Mouse (Mus musculus) spleen, embryonic (tissue): Measurements from ENCODE around the gene Hacl1.

Experiments used
- CTCF ChIA-PET: fragments of 350-600 bp; sonication (Branson Sonifier 250); formaldehyde crosslinking; loops from one replicate; lab custom pipeline; 2022; lab: Charles Lee

Gene Hacl1

DNA sequence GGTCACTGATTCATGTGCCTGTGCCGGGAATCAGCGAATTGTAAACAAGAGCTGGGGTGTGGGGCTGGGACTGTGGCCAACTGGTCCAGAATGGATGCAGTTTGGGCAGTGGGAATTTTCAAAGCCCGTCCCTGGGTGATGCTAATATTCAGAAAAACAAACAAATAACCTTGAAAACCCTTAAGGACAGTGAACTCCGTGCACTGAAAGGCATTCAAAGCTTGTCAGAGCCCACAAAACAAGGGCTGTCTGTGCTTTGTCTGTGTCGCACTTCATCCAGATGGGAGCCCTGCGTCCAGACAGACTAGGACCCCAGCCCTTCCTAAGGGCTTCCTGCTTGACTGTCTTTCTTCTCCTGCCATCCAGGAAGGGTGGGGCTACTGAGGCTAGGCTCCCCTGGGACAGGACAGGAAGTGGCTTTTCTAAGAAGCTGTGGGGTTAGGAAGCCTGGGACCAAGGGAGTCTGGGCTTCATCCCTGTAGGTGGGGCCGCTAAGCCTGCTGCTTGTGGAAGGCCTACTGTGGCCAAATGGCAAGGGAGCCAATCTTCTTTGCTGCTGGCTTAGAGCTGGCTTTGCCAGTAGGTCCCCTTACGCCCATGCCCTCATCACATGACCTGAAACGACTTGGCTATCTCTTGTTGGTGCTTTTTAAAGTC is 21.6 kb upstream of the Hacl1 start:
- CTCF ChIA-PET: interaction anchor here (0.9 to 1.2 kb wide), 2 partner anchors 28 to 118 kb away, joined by 3 to 8 read pairs; no protein-coding TSS in a partner anchor

DNA sequence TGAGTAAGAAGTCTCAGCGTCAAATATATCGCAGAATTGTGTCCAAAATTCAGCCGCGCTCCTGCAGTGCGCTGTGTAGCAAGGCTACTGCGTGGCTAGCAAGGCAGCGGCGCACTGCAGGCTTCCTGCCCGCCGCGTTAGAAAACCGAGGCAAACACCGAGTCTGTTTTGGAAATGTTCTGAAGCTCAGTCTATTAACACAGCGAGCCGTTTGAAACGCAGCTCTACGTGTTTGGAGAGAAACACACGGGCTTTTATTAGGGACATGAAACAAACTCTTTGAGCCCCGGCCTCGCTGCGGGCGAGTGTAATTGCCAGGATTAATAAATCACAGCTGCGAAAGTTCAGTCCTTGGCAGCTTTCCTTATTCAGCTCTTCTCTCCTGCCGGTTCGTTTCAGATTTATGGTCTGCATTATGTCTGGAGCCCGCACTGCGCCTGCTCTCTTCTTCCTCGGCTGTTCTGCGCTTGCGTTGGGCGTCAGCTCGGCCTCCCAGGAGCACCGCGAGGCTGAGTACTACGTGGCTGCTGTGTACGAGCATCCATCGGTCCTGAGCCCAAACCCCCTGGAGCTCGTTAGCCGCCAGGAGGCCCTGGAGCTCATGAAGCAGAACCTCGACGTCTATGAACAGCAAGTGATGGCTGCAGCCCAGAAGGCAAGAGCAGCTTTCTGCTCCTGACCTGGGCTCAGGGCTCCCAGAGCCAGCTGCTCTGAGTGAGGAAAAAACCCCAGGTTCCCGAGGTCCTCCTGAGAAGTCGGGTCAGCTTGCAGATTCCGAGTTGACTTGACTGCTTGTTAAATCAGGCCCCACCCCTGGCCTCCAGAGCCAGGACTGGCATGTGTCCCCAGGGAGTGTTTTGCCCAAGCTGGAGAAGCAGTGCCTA is 20.8 kb upstream of the Hacl1 start:
- CTCF ChIA-PET: interaction anchor here (0.9 to 1.2 kb wide), 2 partner anchors 29 to 119 kb away, joined by 3 to 8 read pairs; no protein-coding TSS in a partner anchor

- CTCF ChIA-PET: interaction anchor here (0.5 to 1.7 kb wide), 6 partner anchors 11 to 124 kb away, joined by 3 to 6 read pairs (median 4); no protein-coding TSS in a partner anchor
These were observed 19.4 kb upstream of the Hacl1 start for GRCm38 (mm10) chr14:31660312-31661093.

DNA sequence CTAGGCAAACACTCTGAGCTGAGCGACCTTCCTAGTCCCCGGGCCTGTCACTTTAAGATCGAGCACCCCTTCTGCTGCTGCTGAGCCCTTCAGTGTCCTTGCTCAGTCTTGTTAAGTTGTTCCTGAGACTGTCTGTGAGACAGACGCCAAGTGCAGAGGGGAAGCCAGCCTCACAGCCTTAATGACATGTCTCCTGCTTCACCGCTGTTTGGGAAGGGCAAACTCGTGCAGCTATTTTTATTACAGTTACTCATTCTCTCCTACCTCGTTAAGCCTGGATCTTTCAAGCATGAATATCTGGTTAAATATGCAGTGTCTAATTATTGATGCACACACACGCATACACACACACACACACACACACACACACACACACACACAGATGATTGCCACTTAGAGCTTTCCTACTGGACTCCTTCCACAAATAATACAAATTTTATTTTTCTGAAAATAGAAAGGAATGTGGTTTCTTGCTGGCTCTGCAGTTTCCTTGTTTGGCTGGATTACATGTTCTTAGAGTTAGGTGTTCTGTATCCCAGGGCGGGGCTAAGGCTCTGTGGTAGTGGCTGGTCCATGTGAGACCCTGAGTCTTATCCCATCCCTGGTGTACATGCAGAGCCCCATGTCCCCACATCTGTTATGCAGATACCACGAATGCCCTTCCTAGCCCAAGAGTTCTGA is 18.6 kb upstream of the Hacl1 start:
- CTCF ChIA-PET: interaction anchor here (0.6 to 1.7 kb wide), 8 partner anchors 12 to 135 kb away, joined by 3 to 4 read pairs (median 4); no protein-coding TSS in a partner anchor

- CTCF ChIA-PET: interaction anchor here (0.6 to 1.3 kb wide), 4 partner anchors 15 to 130 kb away, joined by 3 to 9 read pairs (median 7); no protein-coding TSS in a partner anchor
These were observed 17.1 kb upstream of the Hacl1 start for GRCm38 (mm10) chr14:31658126-31658680.

DNA sequence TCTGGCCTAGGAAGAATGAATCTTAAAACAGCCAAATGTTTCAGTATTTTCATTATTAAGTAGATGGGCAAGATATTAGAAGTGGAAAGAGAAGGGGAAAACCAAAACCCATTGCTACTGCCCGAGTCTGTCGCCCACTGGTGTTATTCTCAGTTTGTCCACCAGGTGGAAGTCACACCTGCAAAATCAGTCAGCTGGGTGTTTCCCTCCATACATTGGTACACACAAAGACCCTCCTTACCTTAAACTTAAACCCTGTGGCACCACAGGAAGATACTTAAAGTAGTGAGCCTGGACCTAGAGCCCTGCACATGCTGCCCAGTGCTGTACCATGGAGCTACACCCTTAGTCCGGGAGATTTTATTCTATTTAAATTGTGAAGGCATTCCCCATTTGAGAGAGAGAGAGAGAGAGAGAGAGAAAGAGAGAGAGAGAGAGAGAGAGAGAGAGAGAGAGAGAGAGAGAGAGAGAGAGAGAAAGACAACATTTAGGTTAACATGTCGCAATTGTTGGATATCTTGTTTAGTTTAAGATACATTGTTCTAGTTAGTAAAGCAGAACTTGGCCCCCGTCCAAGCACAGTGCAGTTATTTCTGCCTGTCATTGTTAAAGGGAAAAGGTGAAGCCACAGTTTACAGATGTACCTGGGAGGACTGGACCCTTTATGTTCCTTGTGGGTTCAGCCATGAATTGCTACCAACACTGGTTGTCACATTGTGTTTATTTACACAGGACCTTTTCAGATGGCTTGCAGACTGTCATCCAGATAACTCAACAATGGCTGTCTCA is 16.0 kb upstream of the Hacl1 start:
- CTCF ChIA-PET: interaction anchor here (0.6 to 1.9 kb wide), 4 partner anchors 36 to 138 kb away, joined by 4 to 7 read pairs (median 5); no protein-coding TSS in a partner anchor

DNA sequence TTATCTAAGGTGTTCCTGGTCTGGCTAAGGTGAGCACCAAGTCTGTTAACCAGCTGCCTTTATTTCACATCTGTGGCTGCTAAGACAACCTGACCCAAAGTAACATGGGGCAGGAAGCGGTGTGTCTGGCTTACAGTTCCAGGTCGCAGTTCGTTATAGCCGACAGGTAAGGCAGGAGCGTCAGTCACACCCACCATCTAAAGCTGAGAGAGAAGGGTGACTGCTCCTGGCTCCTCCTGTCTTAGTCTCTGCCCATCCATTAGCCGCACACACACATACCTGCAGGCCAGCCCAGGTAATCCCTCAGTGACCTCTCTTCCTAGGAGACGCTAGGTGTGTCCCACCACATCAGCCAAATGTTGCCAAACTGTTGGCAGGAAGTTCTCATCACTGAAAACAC is 15.3 kb upstream of the Hacl1 start:
- CTCF ChIA-PET: interaction anchor here (0.6 to 1.9 kb wide), 5 partner anchors 17 to 402 kb away, joined by 3 to 7 read pairs (median 4); no protein-coding TSS in a partner anchor

- CTCF ChIA-PET: interaction anchor here (1.0 to 1.9 kb wide), 2 partner anchors 135 to 139 kb away, joined by 3 to 7 read pairs; no protein-coding TSS in a partner anchor
These were observed 14.3 kb upstream of the Hacl1 start for GRCm38 (mm10) chr14:31655406-31655805.

DNA sequence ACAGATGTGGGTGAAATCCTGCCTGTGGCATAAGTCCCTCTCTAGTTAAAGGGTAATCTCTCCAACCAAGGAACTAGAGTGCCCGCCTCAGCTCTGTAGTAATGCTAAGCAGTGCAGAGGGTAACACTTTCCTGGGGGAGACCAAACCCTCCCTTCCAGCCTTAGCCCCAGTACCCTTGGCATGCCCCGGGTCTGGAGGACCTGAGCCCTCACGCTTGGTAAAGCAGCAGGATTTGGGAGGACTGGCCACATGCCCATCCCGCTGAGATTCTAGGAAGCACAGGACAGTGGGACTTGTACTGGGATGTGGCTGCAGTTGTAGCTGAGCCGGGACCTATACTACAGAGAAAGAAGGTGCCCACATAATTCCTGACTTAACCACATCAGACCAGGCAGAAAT is 13.7 kb upstream of the Hacl1 start:
- CTCF ChIA-PET: interaction anchor here (1.0 kb wide), 1 partner anchor 140 kb away, joined by 3 read pairs; no protein-coding TSS in a partner anchor

DNA sequence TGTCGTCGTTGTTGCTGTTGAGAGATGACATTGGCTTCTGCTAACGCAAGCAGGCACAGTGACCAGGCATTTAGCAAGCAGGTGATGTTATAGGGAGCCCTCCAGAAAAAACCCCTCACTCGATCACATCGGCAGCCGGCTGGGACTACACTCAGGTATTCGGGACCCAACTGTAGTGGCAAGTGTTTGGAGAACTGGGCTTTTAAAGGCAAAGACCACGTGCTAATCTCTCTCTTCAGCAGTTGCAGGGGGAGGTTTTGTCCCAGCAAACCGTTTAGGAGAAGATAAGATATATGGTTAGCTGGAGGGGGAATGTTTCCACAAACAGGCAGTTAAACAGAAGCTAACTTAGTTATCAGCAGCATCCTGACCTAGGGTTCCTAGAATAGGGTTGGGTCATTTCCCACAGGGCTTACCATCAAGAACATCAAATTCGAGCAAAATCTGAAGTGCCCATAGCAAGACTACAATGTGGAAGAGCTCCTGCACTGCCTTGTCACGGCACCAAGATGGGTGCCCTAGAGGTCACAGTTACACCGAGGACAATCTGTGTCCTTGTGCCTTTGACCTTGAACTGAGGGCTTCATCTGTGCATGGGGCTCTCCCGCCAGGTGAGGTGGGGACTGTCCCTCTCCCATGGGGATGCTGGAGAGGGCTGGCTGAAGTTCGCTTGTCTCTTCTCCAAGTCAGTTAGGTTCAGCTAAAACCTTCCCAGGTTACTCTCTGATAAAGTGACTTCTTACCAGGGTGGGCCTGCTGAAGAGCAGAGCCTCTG is 12.2 kb upstream of the Hacl1 start:
- CTCF ChIA-PET: interaction anchor here (0.6 kb wide), 1 partner anchor 109 kb away, joined by 3 read pairs; no protein-coding TSS in a partner anchor

DNA sequence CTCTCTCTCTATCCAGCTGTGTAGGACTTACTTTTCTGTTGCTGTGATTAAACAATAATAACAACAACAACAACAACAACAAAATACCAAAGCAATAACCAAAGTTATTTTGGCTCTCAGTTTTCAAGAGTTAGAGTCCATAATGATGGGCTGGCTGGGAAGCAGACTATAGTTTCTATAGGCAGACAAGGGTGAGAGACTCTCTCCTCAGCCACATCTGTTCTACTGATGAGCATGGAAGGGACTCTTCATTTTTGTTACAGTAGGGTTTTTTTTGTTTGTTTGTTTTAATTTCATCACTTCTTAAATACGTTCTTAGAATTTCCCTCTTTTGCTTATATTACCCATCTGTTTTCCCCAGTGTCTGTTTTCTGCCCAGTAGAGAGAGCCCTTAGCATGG is 11.5 kb upstream of the Hacl1 start:
- CTCF ChIA-PET: no interaction called here

DNA sequence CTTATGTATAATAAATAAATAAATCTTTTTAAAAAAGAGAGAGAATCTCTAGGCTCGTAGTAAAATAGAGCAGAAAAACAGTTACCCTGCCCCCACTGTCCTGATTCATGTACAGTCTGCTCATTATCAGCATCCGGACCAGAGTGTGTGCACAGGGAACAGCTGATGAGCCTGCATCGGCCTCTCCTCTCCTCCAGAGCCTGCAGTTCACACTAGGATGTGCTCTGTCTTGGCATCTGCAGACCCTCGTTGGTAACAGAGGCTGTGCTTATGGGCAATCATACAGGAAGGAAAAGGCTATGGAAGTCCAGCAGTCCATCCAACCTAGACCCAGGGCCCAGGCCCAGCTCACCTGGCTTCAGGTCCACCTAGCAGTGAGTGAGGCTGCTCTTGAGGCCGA is 11.0 kb upstream of the Hacl1 start:
- CTCF ChIA-PET: no interaction called here

DNA sequence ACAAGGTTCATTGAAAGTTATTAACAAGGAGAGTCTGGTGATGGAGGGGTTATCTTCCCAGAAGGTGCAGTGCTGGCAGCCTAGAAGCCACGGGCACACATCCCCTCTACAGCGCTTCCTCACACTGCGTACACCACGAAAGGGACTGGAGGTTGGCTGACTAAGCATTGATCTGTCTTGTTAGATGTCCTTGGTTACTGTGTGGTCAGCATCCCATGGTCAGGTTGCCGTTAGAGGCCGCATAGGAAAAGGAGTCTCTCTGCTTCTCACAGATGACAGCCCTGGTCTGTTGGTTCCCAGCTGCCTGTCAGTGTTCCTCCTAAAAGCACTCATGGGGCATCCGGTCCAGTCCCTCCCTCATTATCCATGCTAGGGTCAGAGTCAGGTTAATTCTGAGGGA is 10.1 kb upstream of the Hacl1 start:
- CTCF ChIA-PET: interaction anchor here (1.1 kb wide), 1 partner anchor 161 kb away, joined by 3 read pairs; no protein-coding TSS in a partner anchor

GRCm38 (mm10) chr14:31650347-31650746 is 9.3 kb upstream of the Hacl1 start:
- CTCF ChIA-PET: interaction anchor here (1.1 kb wide), 1 partner anchor 160 kb away, joined by 3 read pairs; no protein-coding TSS in a partner anchor

GRCm38 (mm10) chr14:31647991-31648390 is 6.9 kb upstream of the Hacl1 start:
- CTCF ChIA-PET: interaction anchor here (0.6 kb wide), 1 partner anchor 80 kb away, joined by 4 read pairs; no protein-coding TSS in a partner anchor

DNA sequence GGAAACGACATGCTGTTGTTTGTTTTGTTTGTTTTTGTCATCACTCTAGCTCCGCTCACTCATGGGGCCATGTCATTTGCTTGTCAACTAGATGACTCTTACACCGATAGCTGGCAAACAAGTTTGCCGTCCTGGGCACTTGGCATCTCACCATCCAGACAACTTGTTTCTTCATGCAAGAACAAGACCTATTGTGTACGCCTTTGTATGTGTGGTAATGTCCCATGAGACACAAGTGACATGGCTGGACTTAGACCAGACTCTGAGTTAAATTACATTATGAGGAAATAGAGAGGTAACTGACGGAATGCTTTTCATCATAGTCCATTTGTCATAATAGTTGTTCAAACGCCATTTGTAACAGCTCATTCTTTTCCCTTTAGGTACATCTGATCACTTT is 4.8 kb upstream of the Hacl1 start:
- CTCF ChIA-PET: no interaction called here

DNA sequence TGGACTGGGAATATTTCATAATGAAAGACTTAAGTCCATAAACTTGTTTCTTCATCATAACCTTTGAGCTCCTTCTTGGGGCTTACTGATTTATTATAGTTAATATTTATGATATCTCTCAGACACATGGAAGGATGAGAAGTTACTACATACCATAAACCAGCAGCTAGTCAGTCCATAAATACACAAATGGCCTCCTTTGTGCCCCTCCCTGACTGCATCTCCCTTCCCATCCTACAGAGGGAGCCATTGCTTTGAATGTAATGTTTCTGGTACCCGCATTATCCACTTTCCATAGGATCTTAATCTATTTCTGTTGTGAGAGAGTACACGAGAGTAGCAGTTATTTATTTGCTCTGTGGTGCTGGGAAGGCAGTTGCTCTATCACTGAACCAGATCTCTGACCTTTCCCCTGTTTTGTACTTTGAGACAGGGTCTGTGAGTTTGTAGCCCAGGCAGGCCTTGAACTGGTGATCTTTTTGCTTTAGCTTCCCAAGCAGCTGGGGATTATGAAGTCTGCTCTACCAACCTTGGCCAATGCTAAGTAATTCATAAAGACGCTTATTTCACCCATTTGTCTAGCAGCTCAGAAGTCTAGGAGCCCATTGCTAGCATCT is 4.0 kb upstream of the Hacl1 start:
- CTCF ChIA-PET: no interaction called here
